Mouse (Mus musculus) midbrain, embryonic 11.5 days (tissue): ENCODE results near the gene Lrfn2. TPM values are rescaled to one million over a fixed set of nuclear protein-coding genes. Genes with fewer than 3 reads are reported as not detected.

Source experiments
- ATAC-seq: fragments of 200-750 bp; cut with Nextera tagmentation; 2 replicates; pipeline ENCODE4 v1.8.0; 2017; ENCODE audit warnings: moderate TSS enrichment, moderate library complexity; ENCODE audit not compliant: low FRiP score
- DNase-seq: peaks from one replicate; pipeline ENCODE4 v3.0.0; 2015; ENCODE audit warnings: low spot score; ENCODE audit errors: missing footprints
- H3K27ac ChIP-seq: fragments of 300-500 bp; sonication (generic); 2 replicates; pipeline ENCODE4 v1.5.1; 2014; ENCODE audit warnings: low read depth, low read length
- H3K27me3 ChIP-seq: fragments of 300-500 bp; sonication (generic); 2 replicates; pipeline ENCODE4 v1.6.1; 2014; ENCODE audit warnings: mild to moderate bottlenecking, low read length, moderate library complexity, mixed read lengths; ENCODE audit not compliant: control insufficient read depth, insufficient read depth
- H3K36me3 ChIP-seq: fragments of 300-500 bp; sonication (generic); 2 replicates; pipeline ENCODE4 v1.6.1; 2014; ENCODE audit warnings: mild to moderate bottlenecking, low read length, moderate library complexity, mixed read lengths; ENCODE audit not compliant: control insufficient read depth, insufficient read depth
- H3K4me1 ChIP-seq: fragments of 300-500 bp; sonication (generic); 2 replicates; pipeline ENCODE4 v1.6.1; 2014; ENCODE audit warnings: low read length; ENCODE audit not compliant: control insufficient read depth, insufficient read depth
- H3K4me2 ChIP-seq: fragments of 300-500 bp; sonication (generic); 2 replicates; pipeline ENCODE4 v1.6.1; 2014; ENCODE audit warnings: mild to moderate bottlenecking, moderate library complexity
- H3K4me3 ChIP-seq: fragments of 300-500 bp; sonication (generic); 2 replicates; pipeline ENCODE4 v1.5.1; 2014; ENCODE audit warnings: low read depth, low read length
- H3K9ac ChIP-seq: fragments of 300-500 bp; sonication (generic); 2 replicates; pipeline ENCODE4 v1.6.1; 2014; ENCODE audit warnings: low read length
- H3K9me3 ChIP-seq: fragments of 300-500 bp; sonication (generic); 2 replicates; pipeline ENCODE4 v1.6.1; 2016; ENCODE audit warnings: low read length; ENCODE audit not compliant: control insufficient read depth
- WGBS: fragments of 180-500 bp; shearing (Covaris S2); extraction: QIAGEN DNeasy Blood & Tissue Kit; methylation state at CpG from one replicate; pipeline ENCODE4 v1.1.7; 2014; 5-methylcytosine and 5-hydroxymethylcytosine counted together
- polyA plus RNA-seq: library from polyadenylated mRNA; unstranded; fragments of >200 nt; fragmentation: Nextera tagmentation; extraction: Ambion mirVana; gene quantifications from 2 replicates; pipeline ENCODE4 v1.2.1, GENCODE M21; 2014

Lrfn2 gene
- polyA plus RNA-seq, 1 experiment from 2014 or later: 0.20 TPM

- Histone ChIP-seq H3K27ac (no peak overlapping the region), H3K27me3 (no peaks in the 10 kb centered on the region), H3K9me3 (no peaks in the 10 kb centered on the region), H3K36me3 (no peaks in the 10 kb centered on the region), H3K4me2 (no peak overlapping the region), H3K4me3 (no peak overlapping the region), H3K4me1 (peaks cover 2% of the 10 kb centered on the region; the same call in 1 of the 2 replicates), H3K9ac (no peak overlapping the region)
- 83% methylated on average over 7 of the region's 7 CpGs for whole genome bisulfite sequencing
- ATAC-seq (no peak), DNase-seq (no peak)
Measured at GRCm38 (mm10) chr17:48956033-48956631, 24.0 kb downstream of the Lrfn2 start.

GRCm38 (mm10) chr17:48960161-48960698 is 28.1 kb downstream of the Lrfn2 start:
- ATAC-seq (peak; percentile 89), DNase-seq (no peak)
- no peak overlapping the region for H3K9ac ChIP-seq
- no peaks in the 10 kb centered on the region for H3K27me3 ChIP-seq
- H3K36me3 ChIP-seq: no peaks in the 10 kb centered on the region
- H3K4me1 ChIP-seq: peaks cover 2% of the 10 kb centered on the region; the same call in 1 of the 2 replicates
- H3K9me3 ChIP-seq: no peaks in the 10 kb centered on the region
- H3K4me3 ChIP-seq: no peak overlapping the region
- WGBS: 8% methylated on average over 15 of the region's 16 CpGs
- H3K27ac ChIP-seq: no peak overlapping the region
- peak overlapping the region; percentile 29 for H3K4me2 ChIP-seq

- Histone ChIP-seq H3K27me3 (no peaks in the 10 kb centered on the region), H3K4me3 (no peak overlapping the region), H3K9me3 (no peaks in the 10 kb centered on the region), H3K4me1 (peaks cover 2% of the 10 kb centered on the region; the same call in 1 of the 2 replicates), H3K9ac (no peak overlapping the region), H3K4me2 (no peak overlapping the region), H3K27ac (no peak overlapping the region), H3K36me3 (no peaks in the 10 kb centered on the region)
- no peak for ATAC-seq
- no peak for DNase-seq
- 63% methylated on average over 3 of the region's 3 CpGs for WGBS
Measured at GRCm38 (mm10) chr17:48962646-48963045, 30.5 kb downstream of the Lrfn2 start.

GRCm38 (mm10) chr17:48963740-48964139 is 31.6 kb downstream of the Lrfn2 start:
- Histone ChIP-seq H3K27ac (no peak overlapping the region), H3K36me3 (no peaks in the 10 kb centered on the region), H3K4me1 (peaks cover 2% of the 10 kb centered on the region; the same call in 1 of the 2 replicates), H3K27me3 (no peaks in the 10 kb centered on the region), H3K9ac (no peak overlapping the region), H3K4me2 (no peak overlapping the region), H3K4me3 (no peak overlapping the region), H3K9me3 (no peaks in the 10 kb centered on the region)
- ATAC-seq (no peak), DNase-seq (no peak)
- 84% methylated on average over 9 of the region's 9 CpGs for WGBS

- 88% methylated on average over 13 of the region's 13 CpGs for WGBS
- Histone ChIP-seq H3K27me3 (no peaks in the 10 kb centered on the region), H3K4me1 (peaks cover 6% of the 10 kb centered on the region), H3K36me3 (no peaks in the 10 kb centered on the region), H3K9me3 (no peaks in the 10 kb centered on the region), H3K4me2 (no peak overlapping the region), H3K9ac (no peak overlapping the region), H3K27ac (no peak overlapping the region), H3K4me3 (no peak overlapping the region)
- ATAC-seq: no peak
- DNase-seq: no peak
Measured at GRCm38 (mm10) chr17:48968304-48968703, 36.1 kb downstream of the Lrfn2 start.

GRCm38 (mm10) chr17:48971296-48971695 is 39.1 kb downstream of the Lrfn2 start:
- no peak overlapping the region for H3K4me2 ChIP-seq
- H3K36me3 ChIP-seq: no peaks in the 10 kb centered on the region
- no peaks in the 10 kb centered on the region for H3K9me3 ChIP-seq
- peaks cover 9% of the 10 kb centered on the region for H3K4me1 ChIP-seq
- no peak for DNase-seq
- H3K9ac ChIP-seq: no peak overlapping the region
- no peak for ATAC-seq
- WGBS: 70% methylated on average over 10 of the region's 10 CpGs
- no peaks in the 10 kb centered on the region for H3K27me3 ChIP-seq
- no peak overlapping the region for H3K27ac ChIP-seq
- H3K4me3 ChIP-seq: no peak overlapping the region

- Histone ChIP-seq H3K4me1 (peaks cover 12% of the 10 kb centered on the region), H3K27me3 (no peaks in the 10 kb centered on the region), H3K4me3 (no peak overlapping the region), H3K9ac (no peak overlapping the region), H3K4me2 (no peak overlapping the region), H3K9me3 (no peaks in the 10 kb centered on the region), H3K27ac (no peak overlapping the region), H3K36me3 (no peaks in the 10 kb centered on the region)
- DNase-seq (no peak), ATAC-seq (no peak)
- WGBS: 28% methylated on average over 6 of the region's 6 CpGs
Measured at GRCm38 (mm10) chr17:48972866-48973265, 40.7 kb downstream of the Lrfn2 start.

GRCm38 (mm10) chr17:48973394-48973793 is 41.2 kb downstream of the Lrfn2 start:
- H3K4me1 ChIP-seq: peaks cover 12% of the 10 kb centered on the region
- H3K27ac ChIP-seq: no peak overlapping the region
- DNase-seq (no peak), ATAC-seq (no peak)
- no peak overlapping the region for H3K4me2 ChIP-seq
- no peaks in the 10 kb centered on the region for H3K36me3 ChIP-seq
- 5% methylated on average over 3 of the region's 3 CpGs for WGBS
- no peaks in the 10 kb centered on the region for H3K9me3 ChIP-seq
- H3K27me3 ChIP-seq: no peaks in the 10 kb centered on the region
- H3K4me3 ChIP-seq: no peak overlapping the region
- H3K9ac ChIP-seq: no peak overlapping the region

- H3K4me1 ChIP-seq: peaks cover 12% of the 10 kb centered on the region
Measured at GRCm38 (mm10) chr17:48975055-48975454, 42.9 kb downstream of the Lrfn2 start.

More at GRCm38 (mm10) chr17:48975055-48975454, 42.9 kb downstream of the Lrfn2 start:
- no peaks in the 10 kb centered on the region for H3K9me3 ChIP-seq
- no peak overlapping the region for H3K4me3 ChIP-seq
- H3K27ac ChIP-seq: no peak overlapping the region
- DNase-seq (no peak), ATAC-seq (no peak)
- H3K36me3 ChIP-seq: no peaks in the 10 kb centered on the region
- no peak overlapping the region for H3K4me2 ChIP-seq
- WGBS: 85% methylated on average over 4 of the region's 4 CpGs
- no peaks in the 10 kb centered on the region for H3K27me3 ChIP-seq
- no peak overlapping the region for H3K9ac ChIP-seq
